Mouse (Mus musculus): ENCODE measurements at regions not wholly inside any gene's neighbourhood (a gene's known extent, or its start where the extent isn't known, plus 50 kb on each side); places are given as distances from the start of the nearest gene placed in this dataset.

DNA sequence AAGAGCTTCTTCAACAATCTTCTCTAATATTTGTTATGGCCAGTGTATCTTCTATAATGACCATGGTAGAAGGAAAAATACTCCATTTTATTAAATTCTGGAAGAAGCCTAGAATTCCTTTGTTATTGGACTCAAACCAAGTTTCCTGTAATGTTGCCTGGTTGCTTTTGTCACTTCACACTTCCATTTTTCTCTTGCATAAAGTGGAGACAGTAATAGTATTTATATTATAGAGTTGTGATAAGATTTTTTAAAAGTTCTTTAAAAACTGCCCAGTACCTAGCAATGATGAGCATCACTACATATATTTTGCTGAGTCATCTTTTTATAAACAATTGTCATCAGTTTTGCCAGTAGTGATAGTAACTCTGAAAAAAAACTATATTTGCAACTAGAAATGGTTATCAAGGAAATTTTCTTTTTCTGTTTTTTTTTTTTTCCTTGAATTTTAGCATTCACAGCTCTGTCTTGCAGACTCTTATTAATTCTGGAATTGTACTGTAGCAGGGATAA is 415.2 kb upstream of the Aga start:
- no peak for DNase-seq (ENCODE audit: low read depth, low spot score)

DNA sequence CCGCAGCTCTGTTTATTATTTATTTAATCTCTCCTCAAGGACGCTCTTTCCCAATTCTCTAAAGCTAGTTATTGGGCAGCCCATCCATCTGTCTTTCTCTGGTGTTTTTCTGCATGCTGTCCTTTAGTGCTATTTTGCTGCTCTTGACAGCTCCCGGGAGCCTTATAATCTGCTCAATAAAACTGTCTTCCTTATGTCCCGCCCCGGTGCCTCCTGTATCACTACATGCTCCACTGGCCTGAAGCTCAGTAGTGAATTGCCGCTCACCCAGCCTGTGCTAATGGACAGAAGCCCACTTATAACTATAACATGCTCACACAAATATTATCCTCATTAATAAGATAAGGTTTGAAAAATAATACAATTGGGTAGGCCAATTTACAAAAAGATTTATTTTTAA is 371.5 kb upstream of the Aga start:
- DNase-seq (ENCODE audit: low read depth, low spot score) = peak; percentile 15

DNA sequence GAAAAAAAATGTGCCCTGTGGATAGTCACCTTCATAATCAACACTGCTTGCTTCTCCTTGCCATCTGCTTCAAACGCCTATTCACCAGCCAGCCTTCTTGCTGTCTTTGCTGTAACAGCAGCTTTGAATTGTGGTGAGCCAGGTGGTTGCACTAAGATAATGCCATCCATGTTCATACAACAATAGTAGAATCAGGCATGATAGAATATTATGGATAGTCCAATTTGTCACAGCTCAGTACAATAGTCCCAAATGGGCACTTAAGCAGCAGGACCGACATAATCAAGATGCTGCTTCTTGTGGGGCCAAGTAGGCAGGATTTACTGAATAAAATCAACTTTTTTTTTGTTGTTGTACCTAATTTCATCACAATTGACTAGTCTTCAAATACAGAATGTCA is 362.6 kb upstream of the Aga start:
- no peak for DNase-seq (ENCODE audit: low read depth, low spot score)

DNA sequence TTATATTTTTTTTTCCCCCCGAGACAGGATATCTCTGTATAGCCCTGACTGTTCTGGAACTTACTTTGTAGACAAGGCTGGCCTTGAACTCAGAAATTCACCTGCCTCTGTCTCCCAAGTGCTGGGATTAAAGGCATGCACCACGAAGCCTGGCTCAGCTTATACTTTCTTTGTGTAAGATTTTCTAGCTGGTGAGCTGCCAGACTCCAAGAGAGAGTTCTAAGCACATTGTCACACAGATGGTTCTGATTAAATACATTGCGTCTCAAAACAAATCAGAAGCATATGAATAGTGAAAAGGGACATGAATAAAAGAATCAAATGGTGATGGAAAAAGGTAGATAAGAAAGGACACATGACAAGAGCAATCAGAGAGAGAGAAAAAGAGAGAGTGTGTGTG is 347.5 kb upstream of the Aga start:
- peak; percentile 5 for DNase-seq (ENCODE audit: low read depth, low spot score)

DNA sequence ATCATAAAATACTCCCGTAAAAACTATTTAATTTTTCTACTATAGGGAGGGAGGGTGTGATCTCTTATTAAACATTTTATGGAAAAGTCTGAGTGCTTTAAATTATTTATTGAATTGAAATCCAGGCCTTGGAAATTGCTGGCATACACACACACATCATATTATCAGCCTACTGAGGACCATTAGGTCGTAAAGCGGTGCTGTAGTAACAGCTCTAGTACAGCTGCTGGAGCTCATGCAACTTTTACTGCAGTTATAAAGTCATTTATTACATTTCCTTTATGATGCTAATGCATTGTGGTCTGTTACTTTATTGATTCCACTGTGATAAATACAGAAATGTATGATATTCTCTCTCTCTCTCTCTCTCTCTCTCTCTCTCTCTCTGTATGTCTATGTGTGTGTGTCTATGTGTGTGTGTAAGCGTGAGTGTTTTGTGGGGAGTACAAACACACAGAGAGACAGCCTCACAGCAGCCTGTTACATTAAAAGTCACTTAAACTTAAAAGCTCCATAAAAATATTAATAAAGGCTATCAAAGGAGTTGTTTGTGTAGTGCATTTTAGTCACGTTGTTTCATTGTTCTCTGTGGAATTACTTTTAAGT is 339.7 kb upstream of the Aga start:
- no peak for DNase-seq (ENCODE audit: low read depth, low spot score)

DNA sequence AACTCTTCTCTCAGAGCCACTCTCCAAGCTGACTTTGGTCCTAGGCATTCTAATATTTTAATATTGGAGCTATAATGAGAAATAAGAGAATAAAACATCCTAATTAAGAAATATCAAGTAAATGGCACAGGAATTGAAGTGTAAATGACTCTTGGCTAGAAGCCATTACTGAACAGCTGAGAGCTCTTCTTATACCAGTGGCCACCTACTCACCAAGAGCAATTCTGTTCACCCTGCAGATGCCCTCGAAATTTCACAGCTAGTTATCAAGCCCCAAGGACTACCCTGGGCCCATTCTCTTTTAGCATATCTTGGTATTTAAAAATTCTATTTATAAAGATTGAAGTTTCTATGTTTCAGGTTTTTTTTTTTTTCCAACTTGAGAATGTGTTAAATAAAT is 319.0 kb upstream of the Aga start:
- no peak for DNase-seq (ENCODE audit: low read depth, low spot score)

DNA sequence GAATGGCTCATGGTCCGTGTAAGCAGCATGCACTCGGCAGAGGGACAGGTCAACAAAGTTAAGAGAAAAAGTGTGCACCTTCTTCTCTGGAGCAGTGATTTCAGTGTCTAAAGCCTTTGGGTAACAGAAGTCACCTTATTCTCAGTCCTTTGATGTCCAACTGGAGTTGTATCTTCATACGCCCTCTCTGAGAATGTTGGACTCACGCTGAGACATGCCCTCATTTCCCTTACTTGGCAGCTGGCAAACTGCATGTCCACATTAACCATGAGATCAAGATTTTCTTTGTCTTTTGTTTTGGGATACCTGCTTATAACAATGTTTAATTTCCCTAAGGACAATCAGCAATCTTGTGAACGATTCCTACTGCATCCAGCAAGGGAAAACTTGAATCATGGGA is 289.3 kb upstream of the Aga start:
- DNase-seq (ENCODE audit: low read depth, low spot score) = no peak
